Mouse (Mus musculus) CH12.LX (cell line): Measurements from ENCODE around the gene Mmp8. TPM values are rescaled to one million over a fixed set of nuclear protein-coding genes. Genes with fewer than 3 reads are reported as not detected.

Experiments
- DNase-seq: peaks from one replicate; pipeline ENCODE4 v3.0.0-alpha.2; 2013; ENCODE audit errors: extremely low read depth
- H3K27ac ChIP-seq: 2 replicates; pipeline ENCODE4 v1.5.1; 2012; ENCODE audit warnings: low read depth, mild to moderate bottlenecking, control low read depth, moderate library complexity; ENCODE audit not compliant: insufficient read depth
- H3K27me3 ChIP-seq: replicated peaks from 2 replicates; pipeline ENCODE3; 2012; ENCODE audit warnings: inconsistent platforms
- H3K36me3 ChIP-seq, 2 experiments: replicated peaks in 1 of 2; 2 replicates each; pipeline versions ENCODE3 to v1.6.1; 2012; ENCODE audit warnings: inconsistent platforms in 1 of 2, low read length in 1 of 2, mild to moderate bottlenecking in 1 of 2, mixed read lengths in 1 of 2, moderate library complexity in 1 of 2; ENCODE audit not compliant: control insufficient read depth in 1 of 2, insufficient read depth in 1 of 2
- H3K4me1 ChIP-seq, 2 experiments: 2 replicates each; pipeline ENCODE4 v1.6.1; 2012; ENCODE audit warnings: inconsistent platforms in 1 of 2, moderate library complexity in 1 of 2; ENCODE audit not compliant: insufficient read depth in 2 of 2, control insufficient read depth in 1 of 2
- H3K4me2 ChIP-seq: 2 replicates; pipeline ENCODE4 v1.6.1; 2012; ENCODE audit warnings: low read depth, mild to moderate bottlenecking, control low read depth; ENCODE audit not compliant: poor library complexity, insufficient read depth, severe bottlenecking
- H3K4me3 ChIP-seq, 3 experiments: fragments of 150-350 bp in 1 of 3; sonication (generic) in 1 of 3; replicated peaks in 1 of 3; 2 replicates each; pipeline versions ENCODE3 to v1.5.1; 2011 to 2012; ENCODE audit warnings: low read depth in 2 of 3, low read length in 2 of 3, mild to moderate bottlenecking in 2 of 3, moderate library complexity in 2 of 3, control low read depth in 1 of 3, improper control_type of control experiment in 1 of 3, inconsistent platforms in 1 of 3, mixed read lengths in 1 of 3; ENCODE audit not compliant: poor library complexity in 1 of 3
- H3K79me2 ChIP-seq: replicated peaks from 2 replicates; pipeline ENCODE4 v1.6.1; 2012; ENCODE audit warnings: mild to moderate bottlenecking, moderate library complexity; ENCODE audit not compliant: control insufficient read depth, poor library complexity, insufficient read depth, severe bottlenecking; ENCODE audit errors: extremely low read depth
- H3K9ac ChIP-seq: 2 replicates; pipeline ENCODE4 v1.6.1; 2012; ENCODE audit warnings: low read depth, mild to moderate bottlenecking, control low read depth, moderate library complexity; ENCODE audit not compliant: insufficient read depth
- H3K9me3 ChIP-seq: replicated peaks from 2 replicates; pipeline ENCODE3; 2012; ENCODE audit warnings: low read length, inconsistent platforms, mixed read lengths
- BHLHE40 ChIP-seq: IDR thresholded peaks from 2 replicates; pipeline ENCODE4 v1.6.1; 2011; ENCODE audit warnings: mild to moderate bottlenecking, low read depth, low read length, improper control_type of control experiment
- CHD1 ChIP-seq: IDR thresholded peaks from 2 replicates; pipeline ENCODE4 v1.6.1; 2012; ENCODE audit warnings: low read depth, low read length, improper control_type of control experiment, inconsistent platforms
- CHD2 ChIP-seq: IDR thresholded peaks from 2 replicates; pipeline ENCODE4 v1.6.1; 2011; ENCODE audit warnings: low read length, improper control_type of control experiment
- ETS1 ChIP-seq: conservative IDR thresholded peaks from 2 replicates; pipeline ENCODE4 v1.6.1; 2012; ENCODE audit warnings: low read depth, mild to moderate bottlenecking, inconsistent platforms, low read length, improper control_type of control experiment, moderate library complexity
- GABPA ChIP-seq: IDR thresholded peaks from 2 replicates; pipeline ENCODE4 v1.6.1; 2012; ENCODE audit warnings: low read depth, low read length, improper control_type of control experiment, inconsistent platforms; ENCODE audit not compliant: insufficient replicate concordance
- IRF4 ChIP-seq: IDR thresholded peaks from 2 replicates; pipeline ENCODE4 v1.6.1; 2014; ENCODE audit warnings: low read depth, mild to moderate bottlenecking, inconsistent platforms, low read length, improper control_type of control experiment
- JUND ChIP-seq: conservative IDR thresholded peaks from 2 replicates; pipeline ENCODE4 v1.6.1; 2011; ENCODE audit warnings: low read depth, low read length, improper control_type of control experiment
- MAX ChIP-seq: IDR thresholded peaks from 2 replicates; pipeline ENCODE4 v1.6.1; 2011; ENCODE audit warnings: low read length, improper control_type of control experiment
- MAZ ChIP-seq: IDR thresholded peaks from 2 replicates; pipeline ENCODE4 v1.6.1; 2012; ENCODE audit warnings: low read depth, mild to moderate bottlenecking, inconsistent platforms, low read length, improper control_type of control experiment, moderate library complexity
- MEF2A ChIP-seq: IDR thresholded peaks from 2 replicates; pipeline ENCODE4 v1.6.1; 2014; ENCODE audit warnings: low read depth, mild to moderate bottlenecking, inconsistent platforms, low read length, improper control_type of control experiment, borderline replicate concordance
- MXI1 ChIP-seq: IDR thresholded peaks from 2 replicates; pipeline ENCODE4 v1.6.1; 2011; ENCODE audit warnings: mild to moderate bottlenecking, low read depth, low read length, improper control_type of control experiment
- MYC ChIP-seq: IDR thresholded peaks from 2 replicates; pipeline ENCODE4 v1.6.1; 2011; ENCODE audit warnings: low read depth, mild to moderate bottlenecking, improper control_type of control experiment, low read length
- NRF1 ChIP-seq: IDR thresholded peaks from 2 replicates; pipeline ENCODE4 v1.6.1; 2014; ENCODE audit warnings: low read depth, mild to moderate bottlenecking, inconsistent platforms, low read length, improper control_type of control experiment, moderate library complexity
- PAX5 ChIP-seq: IDR thresholded peaks from 2 replicates; pipeline ENCODE4 v1.6.1; 2012; ENCODE audit warnings: low read length, inconsistent platforms, mixed read lengths
- POLR2A ChIP-seq: IDR thresholded peaks from 2 replicates; pipeline ENCODE4 v1.6.1; 2011; ENCODE audit warnings: low read depth, mild to moderate bottlenecking, improper control_type of control experiment, low read length
- RAD21 ChIP-seq: IDR thresholded peaks from 2 replicates; pipeline ENCODE4 v1.6.1; 2011; ENCODE audit warnings: low read depth, mild to moderate bottlenecking, low read length, improper control_type of control experiment, moderate library complexity
- RCOR1 ChIP-seq: conservative IDR thresholded peaks from 2 replicates; pipeline ENCODE4 v1.6.1; 2012; ENCODE audit warnings: low read depth, mild to moderate bottlenecking, inconsistent platforms, low read length, improper control_type of control experiment
- SIN3A ChIP-seq: IDR thresholded peaks from 2 replicates; pipeline ENCODE4 v1.6.1; 2012; ENCODE audit warnings: low read length, improper control_type of control experiment, inconsistent platforms
- SMC3 ChIP-seq: IDR thresholded peaks from 2 replicates; pipeline ENCODE4 v1.6.1; 2011; ENCODE audit warnings: low read depth, low read length, improper control_type of control experiment
- TBP ChIP-seq: conservative IDR thresholded peaks from 2 replicates; pipeline ENCODE4 v1.6.1; 2011; ENCODE audit warnings: low read depth, low read length, improper control_type of control experiment
- TCF12 ChIP-seq: IDR thresholded peaks from 2 replicates; pipeline ENCODE4 v1.6.1; 2014; ENCODE audit warnings: low read depth, mild to moderate bottlenecking, inconsistent platforms, low read length, improper control_type of control experiment
- USF2 ChIP-seq: conservative IDR thresholded peaks from 2 replicates; pipeline ENCODE4 v1.6.1; 2011; ENCODE audit warnings: low read depth, low read length, improper control_type of control experiment
- ZC3H11A ChIP-seq: IDR thresholded peaks from 2 replicates; pipeline ENCODE4 v1.6.1; 2012; ENCODE audit warnings: low read depth, mild to moderate bottlenecking, inconsistent platforms, low read length, improper control_type of control experiment
- ZKSCAN1 ChIP-seq: IDR thresholded peaks from 2 replicates; pipeline ENCODE4 v1.6.1; 2012; ENCODE audit warnings: low read depth, inconsistent platforms, low read length, improper control_type of control experiment, borderline replicate concordance
- dilution Hi-C: fragments of 300-500 bp; cut with MboI; formaldehyde crosslinking; loops from 2 replicates; pipeline ENCODE4 v1.14.3; 2020; ENCODE audit warnings: low sequenced_read_pairs; ENCODE audit not compliant: extremely low pct_unique_long_range_greater_than_20kb, extremely low pct_ligation_motif_present
- in situ Hi-C: fragments of 300-500 bp; cut with MboI; formaldehyde crosslinking; loops from 3 replicates; pipeline ENCODE4 v1.14.3; 2019; ENCODE audit warnings: low sequenced_read_pairs, low pct_ligation_motif_present, low pct_unique_long_range_greater_than_20kb, mixed read lengths
- polyA plus RNA-seq: library from polyadenylated mRNA; unstranded; fragments of >175 nt; gene quantifications from 2 replicates; pipeline ENCODE4 v1.2.1, GENCODE M21; 2012; ENCODE audit warnings: low read depth; ENCODE audit not compliant: insufficient read length
- total RNA-seq, 2 experiments: library from RNA; depleted of rRNA; stranded (reverse); fragments of 300-350 nt in 1 of 2; fragments of >200 nt in 1 of 2; gene quantifications; 2 replicates each; pipeline ENCODE4 v1.2.3; 2012 to 2014

Mmp8 gene
- total and polyA plus RNA-seq, 3 experiments: not detected

DNA sequence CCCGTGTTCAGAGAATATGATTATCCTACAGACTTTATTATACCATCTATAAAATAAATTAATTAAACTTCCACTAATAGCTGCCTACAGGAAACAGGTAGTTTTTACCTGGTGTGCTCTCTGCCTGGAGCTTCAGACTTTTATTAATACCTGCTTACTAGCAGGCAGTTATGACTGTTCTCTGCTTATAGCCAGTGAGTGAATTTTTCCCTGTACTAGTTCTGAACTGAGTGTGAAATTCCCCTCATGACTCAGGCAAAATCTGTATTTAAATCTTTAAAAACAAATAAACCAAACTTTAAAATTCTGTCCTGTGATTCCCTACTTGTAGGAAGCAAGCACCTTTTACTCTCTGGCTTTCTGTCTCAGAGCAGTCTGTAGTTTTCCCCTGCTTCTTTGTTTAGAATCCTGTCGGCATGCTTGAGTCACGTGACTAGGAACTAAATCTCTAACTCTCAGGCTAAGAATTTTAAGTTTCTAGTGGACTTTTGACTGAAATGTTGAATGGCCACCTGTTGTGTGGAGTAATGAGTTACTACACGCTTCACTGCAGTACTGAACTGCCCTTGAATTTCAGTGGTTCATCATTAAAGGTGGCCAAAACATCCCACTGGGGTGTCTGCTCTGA is 40.2 kb upstream of the Mmp8 start (continued):
- TF ChIP-seq TCF12: no peak
- no peak for TF ChIP-seq MXI1
- TF ChIP-seq MEF2A: peak; percentile 85
- peak; percentile 69 for TF ChIP-seq ETS1
- no peak for TF ChIP-seq SIN3A

DNA sequence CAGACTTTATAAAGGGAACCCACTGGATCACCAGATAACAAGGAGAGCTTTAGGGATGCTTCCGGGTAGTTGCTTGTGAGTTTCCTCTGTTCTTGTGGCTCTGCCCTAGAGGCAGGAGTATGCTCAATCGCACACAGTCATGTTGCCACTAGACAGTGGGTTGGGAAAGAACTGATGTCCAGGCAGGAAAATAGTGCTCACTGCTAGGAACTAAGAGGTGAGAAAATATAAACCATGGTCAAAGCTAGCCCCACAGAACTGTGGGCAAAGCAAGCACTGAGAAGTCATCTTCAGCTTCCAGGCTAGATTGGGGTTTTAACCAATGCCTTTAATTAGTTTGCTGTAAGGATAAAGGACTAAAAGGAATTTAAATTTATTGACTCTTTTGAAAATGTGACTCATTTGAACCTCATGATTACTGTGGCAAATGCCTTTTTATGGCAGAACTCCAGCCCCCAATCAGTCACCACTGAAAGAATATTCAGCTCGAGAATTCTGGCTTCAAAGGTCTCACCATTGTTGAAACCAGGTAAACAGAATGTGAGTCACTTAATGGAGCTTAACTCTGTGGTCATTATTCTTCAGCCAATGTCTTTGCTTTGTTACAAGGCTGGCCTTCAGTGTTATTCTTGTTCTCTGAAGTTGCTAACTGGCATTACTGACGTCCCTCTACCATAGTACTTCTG is 31.9 kb upstream of the Mmp8 start:
- H3K79me2 ChIP-seq: no peaks in the 10 kb centered on the region
- H3K4me1 ChIP-seq: no peaks in the 10 kb centered on the region
- H3K27me3 ChIP-seq: no peaks in the 10 kb centered on the region
- no peak overlapping the region for H3K9ac ChIP-seq
- no peak overlapping the region for H3K4me3 ChIP-seq
- H3K9me3 ChIP-seq: no peaks in the 10 kb centered on the region
- TF ChIP-seq GABPA (no peak), MAX (no peak), IRF4 (no peak), NRF1 (no peak), ZC3H11A (no peak), USF2 (no peak), TCF12 (no peak), CHD2 (no peak), RAD21 (no peak), TBP (no peak), PAX5 (no peak), RCOR1 (no peak), CHD1 (no peak), JUND (no peak), MAZ (no peak), MYC (no peak), ZKSCAN1 (no peak), BHLHE40 (no peak), POLR2A (no peak), SMC3 (no peak)
- no peaks in the 10 kb centered on the region for H3K36me3 ChIP-seq
- dilution Hi-C loops (no loop called here), in situ Hi-C loops (no loop called here)
- H3K27ac ChIP-seq: no peak overlapping the region
- no peak overlapping the region for H3K4me2 ChIP-seq
- no peak for DNase-seq
